Mouse (Mus musculus): ENCODE data around the gene Tmem143. TPM values are rescaled to one million over a fixed set of nuclear protein-coding genes. Genes with fewer than 3 reads are reported as not detected.

Gene Tmem143
- polyA plus RNA-seq (2015; fragmentation: Nextera tagmentation; extraction: Ambion mirVana): 7.3 and 8.2 TPM in 2 replicates

GRCm38 (mm10) chr7:45896517-45897257 lies at the start of gene Tmem143, which contains the start of gene Syngr4:
Gene Tmem143 (plus strand): TSS chr7:45896941.
Gene Syngr4 (minus strand): TSS chr7:45896714.

GRCm38 (mm10) chr7:45872624-45873023 lies 24.1 kb upstream of the Tmem143 start, which contains the start of gene Kdelr1:
Gene Kdelr1 (plus strand): TSS chr7:45872772.

GRCm38 (mm10) chr7:45878278-45878677 lies 18.5 kb upstream of the Tmem143 start, which contains the start of gene Grin2d:
Gene Grin2d (minus strand): TSS chr7:45878378.

GRCm38 (mm10) chr7:45921242-45921621 lies 24.5 kb downstream of the Tmem143 start, which contains the start of gene Emp3:
Gene Emp3 (minus strand): TSS chr7:45921404.

GRCm38 (mm10) chr7:45923762-45924428 lies 27.2 kb downstream of the Tmem143 start, which contains the start of gene Ccdc114:
Gene Ccdc114 (plus strand): TSS chr7:45924072.

Other genes starting within 250 kb of the Tmem143 start
- gene Fut2, start 230.5 kb upstream of the Tmem143 start, polyA plus RNA-seq (2015; fragmentation: Nextera tagmentation; extraction: Ambion mirVana): 0.10 and 0.12 TPM in 2 replicates
- 1.4 and 1.6 TPM in 2 replicates for gene Ntn5, start 212.9 kb upstream of the Tmem143 start, polyA plus RNA-seq (2015; fragmentation: Nextera tagmentation; extraction: Ambion mirVana)
- gene Sec1, start 202.5 kb upstream of the Tmem143 start, polyA plus RNA-seq (2015; fragmentation: Nextera tagmentation; extraction: Ambion mirVana): 0.45 and 0.58 TPM in 2 replicates
- gene Car11, start 197.1 kb upstream of the Tmem143 start, polyA plus RNA-seq (2015; fragmentation: Nextera tagmentation; extraction: Ambion mirVana): 92.0 and 100.0 TPM in 2 replicates
- 6.3 and 8.5 TPM in 2 replicates for gene Dbp, start 191.9 kb upstream of the Tmem143 start, polyA plus RNA-seq (2015; fragmentation: Nextera tagmentation; extraction: Ambion mirVana)
- 516 and 551 TPM in 2 replicates for gene Rpl18, start 181.5 kb upstream of the Tmem143 start, polyA plus RNA-seq (2015; fragmentation: Nextera tagmentation; extraction: Ambion mirVana)
- 18.9 and 20.8 TPM in 2 replicates for gene Sphk2, start 178.9 kb upstream of the Tmem143 start, polyA plus RNA-seq (2015; fragmentation: Nextera tagmentation; extraction: Ambion mirVana)
- gene Fam83e, start 175.7 kb upstream of the Tmem143 start, polyA plus RNA-seq (2015; fragmentation: Nextera tagmentation; extraction: Ambion mirVana): 0.14 TPM in 1 of 2 replicates, not detected in the other
- gene Spaca4, start 171.1 kb upstream of the Tmem143 start, polyA plus RNA-seq (2015; fragmentation: Nextera tagmentation; extraction: Ambion mirVana): not detected in 2 replicates
- gene Lmtk3, start 113.2 kb upstream of the Tmem143 start, polyA plus RNA-seq (2015; fragmentation: Nextera tagmentation; extraction: Ambion mirVana): 19.1 and 20.2 TPM in 2 replicates
- gene Sult2b1, start 112.3 kb upstream of the Tmem143 start, polyA plus RNA-seq (2015; fragmentation: Nextera tagmentation; extraction: Ambion mirVana): 9.0 and 9.5 TPM in 2 replicates
- gene Cyth2, start 82.4 kb upstream of the Tmem143 start, polyA plus RNA-seq (2015; fragmentation: Nextera tagmentation; extraction: Ambion mirVana): 202 and 212 TPM in 2 replicates
- gene Kcnj14, start 72.2 kb upstream of the Tmem143 start, polyA plus RNA-seq (2015; fragmentation: Nextera tagmentation; extraction: Ambion mirVana): 2.1 and 2.3 TPM in 2 replicates
- 41.4 and 43.8 TPM in 2 replicates for gene Grwd1, start 66.0 kb upstream of the Tmem143 start, polyA plus RNA-seq (2015; fragmentation: Nextera tagmentation; extraction: Ambion mirVana)
- gene Kdelr1, start 24.2 kb upstream of the Tmem143 start, polyA plus RNA-seq (2015; fragmentation: Nextera tagmentation; extraction: Ambion mirVana): 51.6 and 60.3 TPM in 2 replicates
- 7.6 and 9.0 TPM in 2 replicates for gene Grin2d, start 18.6 kb upstream of the Tmem143 start, polyA plus RNA-seq (2015; fragmentation: Nextera tagmentation; extraction: Ambion mirVana)
- gene Syngr4, start 227 bp upstream of the Tmem143 start, polyA plus RNA-seq (2015; fragmentation: Nextera tagmentation; extraction: Ambion mirVana): 0.34 TPM in 1 of 2 replicates, not detected in the other
- gene Emp3, start 24.5 kb downstream of the Tmem143 start, polyA plus RNA-seq (2015; fragmentation: Nextera tagmentation; extraction: Ambion mirVana): 56.9 and 74.0 TPM in 2 replicates
- gene Ccdc114, start 27.1 kb downstream of the Tmem143 start, polyA plus RNA-seq (2015; fragmentation: Nextera tagmentation; extraction: Ambion mirVana): 6.9 and 7.0 TPM in 2 replicates
- gene Abcc6, start 133.4 kb downstream of the Tmem143 start, polyA plus RNA-seq (2015; fragmentation: Nextera tagmentation; extraction: Ambion mirVana): 0.41 and 0.76 TPM in 2 replicates
- 36.7 and 41.6 TPM in 2 replicates for gene Nomo1, start 136.8 kb downstream of the Tmem143 start, polyA plus RNA-seq (2015; fragmentation: Nextera tagmentation; extraction: Ambion mirVana)
- gene Kcnj11, start 203.8 kb downstream of the Tmem143 start, polyA plus RNA-seq (2015; fragmentation: Nextera tagmentation; extraction: Ambion mirVana): 2.6 and 3.5 TPM in 2 replicates